Mouse (Mus musculus) midbrain, embryonic 14.5 days (tissue): ENCODE data around the gene Sh3bp4. TPM values are rescaled to one million over a fixed set of nuclear protein-coding genes. Genes with fewer than 3 reads are reported as not detected.

Experiments used
- ATAC-seq: fragments of 200-750 bp; cut with Nextera tagmentation; 2 replicates; pipeline ENCODE4 v1.8.0; 2017; ENCODE audit warnings: moderate number of reproducible peaks, moderate library complexity; ENCODE audit not compliant: low FRiP score, low TSS enrichment
- DNase-seq: peaks from one replicate; pipeline ENCODE4 v3.0.0-alpha.2; 2015
- H3K27ac ChIP-seq: fragments of 300-500 bp; sonication (generic); replicated peaks from 2 replicates; pipeline ENCODE4 v1.5.1; 2014; ENCODE audit warnings: mild to moderate bottlenecking, low read depth, low read length, moderate library complexity
- H3K27me3 ChIP-seq: fragments of 300-500 bp; sonication (generic); 2 replicates; pipeline ENCODE4 v1.6.1; 2014; ENCODE audit warnings: low read length, control low read depth, mixed read lengths; ENCODE audit not compliant: control insufficient read depth, insufficient read depth
- H3K36me3 ChIP-seq: fragments of 300-500 bp; sonication (generic); 2 replicates; pipeline ENCODE4 v1.6.1; 2014; ENCODE audit warnings: low read length, control low read depth; ENCODE audit not compliant: control insufficient read depth, insufficient read depth
- H3K4me1 ChIP-seq: fragments of 300-500 bp; sonication (generic); 2 replicates; pipeline ENCODE4 v1.6.1; 2014; ENCODE audit warnings: mild to moderate bottlenecking, antibody characterized with exemption, low read length, control low read depth; ENCODE audit not compliant: control insufficient read depth, insufficient read depth
- H3K4me2 ChIP-seq: fragments of 300-500 bp; sonication (generic); 2 replicates; pipeline ENCODE4 v1.6.1; 2014; ENCODE audit warnings: mild to moderate bottlenecking, low read length, moderate library complexity
- H3K4me3 ChIP-seq: fragments of 300-500 bp; sonication (generic); replicated peaks from 2 replicates; pipeline ENCODE4 v1.5.1; 2014; ENCODE audit warnings: low read depth, low read length
- H3K9ac ChIP-seq: fragments of 300-500 bp; sonication (generic); replicated peaks from 2 replicates; pipeline ENCODE4 v1.6.1; 2014; ENCODE audit warnings: mild to moderate bottlenecking, low read length, moderate library complexity
- H3K9me3 ChIP-seq: fragments of 300-500 bp; sonication (generic); 2 replicates; pipeline ENCODE4 v1.6.1; 2016; ENCODE audit warnings: low read length, control low read depth, mixed read lengths; ENCODE audit not compliant: control insufficient read depth
- WGBS: fragments of 180-500 bp; shearing (Covaris S2); extraction: QIAGEN DNeasy Blood & Tissue Kit; methylation state at CpG from one replicate; pipeline ENCODE4 v1.1.7; 2014; 5-methylcytosine and 5-hydroxymethylcytosine counted together
- polyA plus RNA-seq: library from polyadenylated mRNA; unstranded; fragments of >200 nt; fragmentation: Nextera tagmentation; extraction: Ambion mirVana; gene quantifications from 2 replicates; pipeline ENCODE4 v1.2.1, GENCODE M21; 2014

Sh3bp4 gene
- polyA plus RNA-seq, 1 experiment from 2014 or later, result 10.6 TPM

DNA sequence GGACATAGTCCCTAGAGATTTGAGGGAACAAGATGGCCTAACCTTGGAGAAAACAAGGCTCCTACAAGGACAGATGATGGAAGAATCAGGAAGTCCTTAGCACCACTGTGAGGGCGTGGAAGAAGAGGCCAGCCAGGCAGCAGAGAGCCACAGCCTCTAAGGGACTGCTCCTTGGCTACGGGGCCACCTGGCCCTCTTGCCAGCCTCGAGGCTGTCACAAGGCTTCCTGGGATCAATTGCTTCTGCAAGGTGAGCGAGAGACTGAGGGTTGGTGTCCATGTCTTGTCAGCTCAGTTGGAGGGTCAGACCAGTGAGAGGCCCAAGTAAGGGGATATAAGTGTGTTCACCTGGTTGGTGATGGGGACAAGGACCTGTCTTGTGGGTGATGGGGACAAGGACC is 63.5 kb downstream of the Sh3bp4 start:
- Histone ChIP-seq H3K4me3 (no peak overlapping the region), H3K9ac (no peak overlapping the region), H3K4me2 (no peak overlapping the region), H3K27me3 (no peaks in the 10 kb centered on the region), H3K27ac (no peak overlapping the region), H3K4me1 (no peaks in the 10 kb centered on the region), H3K9me3 (no peaks in the 10 kb centered on the region), H3K36me3 (no peaks in the 10 kb centered on the region)
- no peak for ATAC-seq
- 94% methylated on average over 4 of the region's 4 CpGs for WGBS
- no peak for DNase-seq

DNA sequence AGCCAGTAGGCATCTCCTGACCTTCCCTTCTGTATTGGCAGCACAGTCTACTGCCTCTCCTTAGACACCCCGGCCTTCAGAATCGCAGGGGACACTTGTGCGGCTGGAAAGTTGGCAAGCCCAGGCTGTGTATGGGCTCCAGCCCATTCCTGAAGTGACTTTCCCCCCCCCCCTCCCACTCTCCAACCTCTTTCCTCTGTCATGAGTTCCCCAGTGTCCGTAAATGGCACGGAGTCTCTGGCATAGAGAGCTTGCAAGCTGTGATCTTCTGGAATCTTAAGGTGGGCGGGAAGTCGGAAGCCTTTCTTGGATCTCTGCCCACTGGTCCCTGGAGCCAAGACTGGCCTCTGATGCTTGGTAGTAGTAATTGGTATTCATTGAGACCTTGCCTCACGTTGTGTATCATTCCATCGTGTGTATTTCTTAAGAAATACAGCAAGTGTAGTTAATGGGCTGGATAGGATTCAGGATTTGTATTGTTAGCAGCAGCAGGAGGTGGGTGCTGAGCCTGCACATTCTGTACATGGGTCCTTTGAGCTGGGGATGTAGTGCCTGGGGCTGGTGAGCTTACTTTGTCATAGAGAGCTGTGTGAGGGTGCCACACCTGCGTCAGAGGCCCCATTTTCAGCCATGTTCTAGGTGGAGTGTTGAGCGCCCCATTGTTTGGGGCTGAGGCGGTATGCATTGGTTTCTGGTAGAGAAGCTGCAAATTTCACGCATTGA is 66.0 kb downstream of the Sh3bp4 start:
- Histone ChIP-seq H3K36me3 (no peaks in the 10 kb centered on the region; the same call in 1 of the 2 replicates), H3K27ac (no peak overlapping the region), H3K9me3 (no peaks in the 10 kb centered on the region), H3K4me3 (no peak overlapping the region), H3K4me2 (no peak overlapping the region), H3K9ac (no peak overlapping the region), H3K4me1 (no peaks in the 10 kb centered on the region), H3K27me3 (no peaks in the 10 kb centered on the region)
- WGBS, result 72% methylated on average over 13 of the region's 13 CpGs
- ATAC-seq, result no peak
- peak; percentile 52 for DNase-seq

DNA sequence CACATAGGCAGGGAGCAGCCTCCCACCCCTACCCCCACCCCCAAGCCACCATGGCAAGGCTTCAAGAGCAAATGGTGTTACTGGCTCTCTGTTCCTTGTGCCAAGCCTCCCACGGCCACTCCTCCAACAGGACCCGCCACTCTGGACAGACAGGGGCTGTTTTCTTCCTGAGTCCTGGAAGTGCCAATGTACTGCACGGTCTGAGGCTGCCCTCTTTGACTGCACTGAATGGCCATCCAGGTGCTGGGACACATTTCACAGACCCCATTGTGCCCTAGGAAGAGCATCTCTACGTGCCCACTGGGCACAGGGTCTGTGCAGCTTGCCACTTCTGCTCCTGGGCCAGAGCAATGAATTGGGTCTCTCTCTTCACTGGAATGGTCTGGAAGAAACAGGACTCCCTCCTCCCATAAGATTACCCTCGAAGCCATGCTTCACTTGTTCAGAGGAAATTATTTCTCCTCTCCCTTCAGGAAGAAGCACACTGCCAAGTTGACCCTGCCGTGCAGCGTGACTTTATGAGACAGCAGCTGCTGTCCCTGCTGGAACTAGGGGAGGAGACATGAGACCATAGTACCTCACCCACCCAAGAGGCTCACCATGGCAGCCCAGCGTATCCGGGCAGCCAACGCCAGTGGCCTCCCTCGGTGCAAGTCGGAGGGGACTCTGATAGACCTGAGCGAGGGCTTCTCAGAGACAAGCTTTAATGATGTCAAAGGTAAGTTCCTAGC is 67.0 kb downstream of the Sh3bp4 start:
- WGBS, result 90% methylated on average over 13 of the region's 13 CpGs
- H3K4me3 ChIP-seq, result no peak overlapping the region
- no peak overlapping the region for H3K9ac ChIP-seq
- no peaks in the 10 kb centered on the region for H3K4me1 ChIP-seq
- ATAC-seq (no peak), DNase-seq (no peak)
- no peaks in the 10 kb centered on the region for H3K27me3 ChIP-seq
- H3K4me2 ChIP-seq, result no peak overlapping the region
- H3K36me3 ChIP-seq, result no peaks in the 10 kb centered on the region; the same call in 1 of the 2 replicates
- no peaks in the 10 kb centered on the region for H3K9me3 ChIP-seq
- no peak overlapping the region for H3K27ac ChIP-seq

DNA sequence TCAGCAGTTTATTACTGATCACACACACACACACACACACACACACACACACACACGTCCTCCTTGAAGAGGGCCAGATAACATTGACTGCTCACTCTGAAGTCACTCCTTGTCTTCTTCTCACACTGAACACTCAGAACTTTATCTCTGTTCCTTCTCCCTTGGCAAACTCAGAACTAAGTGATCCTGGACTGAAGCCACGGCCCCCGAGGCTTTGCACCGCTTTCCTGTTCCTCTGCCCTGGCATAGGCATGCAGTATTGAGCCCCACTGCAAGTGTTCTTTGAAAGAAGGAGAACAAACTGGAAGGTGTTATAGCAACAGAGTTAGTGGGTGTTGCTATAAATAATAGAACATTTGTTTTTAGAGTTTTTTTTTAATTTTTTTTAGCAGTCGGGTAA is 68.1 kb downstream of the Sh3bp4 start:
- no peak overlapping the region for H3K4me2 ChIP-seq
- H3K4me1 ChIP-seq, result no peaks in the 10 kb centered on the region
- ATAC-seq, result no peak
- H3K27ac ChIP-seq, result no peak overlapping the region
- WGBS, result 89% methylated on average over 5 of the region's 5 CpGs
- H3K36me3 ChIP-seq, result no peaks in the 10 kb centered on the region; the same call in 1 of the 2 replicates
- no peak for DNase-seq
- H3K9me3 ChIP-seq, result no peaks in the 10 kb centered on the region
- H3K9ac ChIP-seq, result no peak overlapping the region
- H3K4me3 ChIP-seq, result no peak overlapping the region
- H3K27me3 ChIP-seq, result no peaks in the 10 kb centered on the region

DNA sequence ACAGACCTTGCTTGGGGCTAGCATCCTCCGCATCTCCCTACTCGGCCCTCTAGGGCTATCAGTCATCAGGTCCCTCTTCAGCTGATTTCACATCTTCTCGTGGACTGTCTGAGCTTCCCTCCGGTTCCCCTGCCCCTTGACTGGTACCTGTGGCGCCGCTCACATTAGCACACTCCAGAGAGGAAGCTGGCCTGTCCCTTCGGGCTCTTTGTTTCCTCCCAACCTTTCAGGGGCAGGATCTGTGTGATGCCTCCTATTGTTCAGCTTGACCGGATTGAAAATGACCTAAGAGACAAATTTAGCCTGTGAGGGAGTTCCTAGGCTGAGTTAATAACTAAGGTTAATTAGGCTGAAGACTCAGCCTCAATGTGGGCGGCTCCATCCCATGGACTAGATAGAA is 69.9 kb downstream of the Sh3bp4 start:
- 95% methylated on average over 9 of the region's 9 CpGs for WGBS
- no peak for DNase-seq

DNA sequence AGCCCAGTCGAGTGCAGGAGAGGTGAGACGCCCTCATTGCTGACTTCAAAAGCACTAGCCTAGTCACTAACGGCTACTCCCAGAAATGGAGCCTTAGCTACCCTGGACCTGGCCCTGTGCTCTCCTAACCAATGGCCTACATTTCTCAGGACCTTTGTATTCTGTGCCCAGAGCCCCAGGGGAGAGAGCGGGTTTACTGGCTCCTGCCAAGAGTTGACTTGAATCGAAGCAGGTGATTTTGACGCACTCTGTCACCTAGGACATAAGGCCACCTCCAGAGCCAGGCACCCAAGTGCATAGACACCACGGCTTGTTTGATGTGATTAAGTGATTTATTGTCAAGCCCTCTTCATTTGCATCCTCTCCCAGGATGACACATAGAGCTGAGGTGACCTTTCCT is 80.9 kb downstream of the Sh3bp4 start:
- Histone ChIP-seq H3K9me3 (no peaks in the 10 kb centered on the region), H3K27me3 (no peaks in the 10 kb centered on the region), H3K4me3 (no peak overlapping the region), H3K27ac (no peak overlapping the region), H3K9ac (no peak overlapping the region), H3K4me2 (no peak overlapping the region), H3K36me3 (peaks cover 12% of the 10 kb centered on the region; the same call in 1 of the 2 replicates), H3K4me1 (no peaks in the 10 kb centered on the region)
- no peak for ATAC-seq
- WGBS, result 82% methylated on average over 7 of the region's 7 CpGs
- no peak for DNase-seq

More for the DNA sequence above, 69.9 kb downstream of the Sh3bp4 start:
- no peaks in the 10 kb centered on the region for H3K9me3 ChIP-seq
- no peak overlapping the region for H3K27ac ChIP-seq
- no peaks in the 10 kb centered on the region for H3K4me1 ChIP-seq
- no peak overlapping the region for H3K4me3 ChIP-seq
- no peak overlapping the region for H3K9ac ChIP-seq
- no peak overlapping the region for H3K4me2 ChIP-seq
- no peak for ATAC-seq
- H3K36me3 ChIP-seq, result peaks cover 14% of the 10 kb centered on the region
- H3K27me3 ChIP-seq, result no peaks in the 10 kb centered on the region

DNA sequence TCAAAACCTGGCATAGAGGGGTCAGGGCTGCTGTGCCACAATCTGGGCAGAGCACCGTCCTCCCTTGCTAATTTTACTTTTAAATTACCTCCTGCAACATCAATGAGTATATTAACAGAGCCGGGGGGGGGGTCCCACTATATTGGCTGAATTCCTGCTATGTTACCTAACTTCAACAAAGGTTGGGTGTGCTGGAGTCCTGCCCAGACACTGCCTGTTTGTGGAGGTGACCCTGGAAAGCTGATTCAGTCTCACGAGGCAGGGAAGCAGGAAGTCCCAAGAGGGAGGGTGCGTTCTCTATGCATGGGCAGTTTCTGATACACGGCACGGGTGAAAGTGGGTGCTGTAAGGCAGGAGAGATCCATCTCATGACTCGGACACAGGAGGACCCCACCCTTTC is 82.4 kb downstream of the Sh3bp4 start:
- no peak for DNase-seq
- no peak overlapping the region for H3K27ac ChIP-seq
- 74% methylated on average over 7 of the region's 7 CpGs for WGBS

DNA sequence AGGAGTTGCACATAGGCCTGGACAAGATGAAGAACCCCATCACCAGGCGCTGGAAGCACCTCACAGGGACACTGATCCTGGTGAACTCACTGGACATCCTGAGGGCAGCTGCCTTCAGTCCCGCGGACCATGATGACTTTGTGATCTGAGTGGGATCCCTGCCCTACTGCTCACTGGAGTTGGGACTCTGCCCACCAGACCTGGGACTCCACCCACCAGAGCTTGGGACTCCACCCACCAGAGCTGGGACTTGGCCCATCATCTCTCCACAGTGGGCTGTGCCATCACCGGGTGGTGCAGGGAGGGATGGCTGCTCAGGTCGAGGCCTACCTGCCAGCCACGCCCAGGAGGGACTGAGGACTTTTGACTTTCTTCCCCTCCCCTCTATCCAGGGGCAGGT is 83.0 kb downstream of the Sh3bp4 start:
- DNase-seq (no peak), ATAC-seq (no peak)
- Histone ChIP-seq H3K4me3 (no peak overlapping the region), H3K36me3 (peaks cover 8% of the 10 kb centered on the region; the same call in 1 of the 2 replicates), H3K9me3 (no peaks in the 10 kb centered on the region), H3K27me3 (no peaks in the 10 kb centered on the region), H3K9ac (no peak overlapping the region), H3K27ac (no peak overlapping the region), H3K4me1 (no peaks in the 10 kb centered on the region), H3K4me2 (no peak overlapping the region)
- 97% methylated on average over 6 of the region's 6 CpGs for WGBS

More for the DNA sequence above, 82.4 kb downstream of the Sh3bp4 start:
- H3K4me1 ChIP-seq, result no peaks in the 10 kb centered on the region
- H3K9ac ChIP-seq, result no peak overlapping the region
- H3K4me3 ChIP-seq, result no peak overlapping the region
- H3K36me3 ChIP-seq, result peaks cover 8% of the 10 kb centered on the region; the same call in 1 of the 2 replicates
- no peaks in the 10 kb centered on the region for H3K9me3 ChIP-seq
- H3K4me2 ChIP-seq, result no peak overlapping the region
- no peaks in the 10 kb centered on the region for H3K27me3 ChIP-seq
- no peak for ATAC-seq

DNA sequence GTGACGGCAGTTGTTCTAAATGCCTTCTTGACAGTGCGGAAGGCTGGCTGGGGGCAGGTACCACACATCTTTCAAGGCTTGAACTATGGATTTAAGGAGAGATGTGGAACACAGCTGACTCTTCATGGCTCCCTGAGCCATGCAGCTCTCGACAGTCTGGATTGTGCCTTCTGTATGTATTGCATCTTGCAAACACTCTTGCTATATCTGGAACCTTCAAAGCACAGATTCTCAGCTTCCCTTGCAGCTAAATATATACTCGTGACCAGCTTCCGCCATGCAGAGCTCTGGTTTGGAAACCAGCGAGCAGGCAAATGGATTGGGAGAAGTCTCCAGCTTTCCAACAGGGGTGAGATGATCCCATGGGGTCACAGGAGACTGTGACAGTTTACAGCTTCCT is 93.3 kb downstream of the Sh3bp4 start:
- Histone ChIP-seq H3K9me3 (no peaks in the 10 kb centered on the region), H3K9ac (no peak overlapping the region), H3K36me3 (no peaks in the 10 kb centered on the region), H3K4me1 (no peaks in the 10 kb centered on the region), H3K4me2 (no peak overlapping the region), H3K4me3 (no peak overlapping the region), H3K27ac (no peak overlapping the region), H3K27me3 (no peaks in the 10 kb centered on the region)
- DNase-seq (no peak), ATAC-seq (no peak)
- WGBS, result 98% methylated on average over 6 of the region's 6 CpGs
